Mouse (Mus musculus) common myeloid progenitor, adult 5-6 weeks (primary cell): Measurements from ENCODE around the gene Nudt8. TPM values are rescaled to one million over a fixed set of nuclear protein-coding genes. Genes with fewer than 3 reads are reported as not detected.
"Not testable (repeated sequence)": the region's sequence is repeated elsewhere in the genome, so short reads cannot be mapped to it uniquely, and the experiment has no call there.

Source experiments
- ATAC-seq: replicated peaks from 2 replicates; pipeline ENCODE4 v1.8.0; 2016; ENCODE audit warnings: low read depth, mild to moderate bottlenecking, moderate TSS enrichment, inconsistent platforms; ENCODE audit not compliant: poor library complexity, severe bottlenecking
- total RNA-seq: library from RNA; stranded (forward); fragments of 200-1000, 187-1606 nt; gene quantifications from 2 replicates; pipeline ENCODE4 v1.2.3, GENCODE M21; 2017

Nudt8 gene
- total RNA-seq, 1 experiment from 2014 or later = 7.9 TPM

DNA sequence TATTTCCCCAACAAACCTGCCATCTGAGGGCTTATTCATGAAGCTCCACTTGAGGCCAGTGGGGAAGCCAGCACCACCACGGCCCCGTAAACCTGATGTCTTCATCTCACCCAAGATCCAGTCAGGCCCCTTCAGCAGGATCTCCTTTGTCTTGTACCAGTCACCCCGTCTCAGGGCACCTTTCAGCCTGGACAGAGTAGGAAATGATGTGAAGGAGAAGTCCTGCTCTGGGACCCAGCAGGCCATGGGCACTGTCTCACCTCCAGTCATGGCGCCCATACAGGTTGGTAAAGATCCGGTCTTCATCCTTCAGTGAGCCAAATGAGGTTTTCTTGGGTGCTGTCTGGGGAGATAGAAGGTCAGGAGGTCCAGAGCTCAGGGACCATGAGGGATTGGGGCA, 10.7 kb downstream of the Nudt8 start:
- ATAC-seq = no peak

DNA sequence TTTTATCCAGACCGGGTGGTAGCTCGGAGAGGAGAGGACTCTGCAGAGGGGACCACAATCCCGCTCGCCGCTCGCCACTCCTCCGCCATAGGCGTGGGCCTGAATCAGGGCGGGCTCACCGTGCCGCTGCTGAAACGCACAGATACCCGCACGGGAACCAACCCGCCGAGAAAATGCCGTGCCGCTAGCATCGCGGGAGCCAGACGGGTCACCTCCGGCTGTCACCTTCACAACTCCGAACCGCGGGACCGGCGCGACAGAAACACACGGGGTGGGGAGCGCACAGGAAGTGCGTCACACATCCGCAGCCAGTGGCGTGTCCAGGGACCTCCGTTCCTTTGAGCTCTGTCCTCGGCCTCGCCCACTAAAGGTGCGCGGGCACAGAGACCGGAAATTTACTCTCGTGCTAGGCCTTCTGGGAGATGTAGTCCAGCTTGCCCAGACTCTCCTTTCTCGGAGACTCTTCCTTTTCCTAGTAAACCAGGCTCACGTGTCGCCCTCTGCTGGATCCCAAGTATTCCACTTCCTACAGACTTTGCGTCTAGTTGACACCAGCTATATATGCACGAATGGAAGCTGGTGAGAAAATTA, 12.1 kb downstream of the Nudt8 start, which contains the start of gene Ndufv1:
Ndufv1 (minus strand) TSS at position 375 of the 591 bp plus-strand sequence.
- peak; percentile 98 for ATAC-seq

GRCm38 (mm10) chr19:4013066-4013465, 12.7 kb downstream of the Nudt8 start:
- peak; percentile 9; the same call in 1 of the 2 replicates for ATAC-seq

DNA sequence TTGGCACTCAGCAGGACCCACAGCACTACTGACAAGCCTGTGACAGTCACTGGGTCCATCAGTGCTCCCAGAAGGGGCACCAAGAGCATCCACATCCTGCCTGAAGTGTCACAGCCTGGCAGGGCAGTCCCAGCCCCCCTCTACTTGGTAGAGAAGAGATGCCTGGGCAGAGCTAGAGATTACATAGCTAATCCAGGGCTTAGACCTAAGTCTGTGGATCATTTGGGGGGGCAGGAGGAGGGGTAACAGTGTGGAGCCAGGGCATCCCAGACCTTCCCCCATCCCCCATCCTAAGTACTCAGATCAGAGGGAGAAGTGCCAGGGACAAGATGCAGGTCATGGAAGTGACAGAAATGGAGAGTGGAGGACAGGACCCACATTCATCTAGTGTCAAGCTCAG, 14.4 kb downstream of the Nudt8 start:
- no peak for ATAC-seq

GRCm38 (mm10) chr19:4015635-4016034, 15.3 kb downstream of the Nudt8 start:
- ATAC-seq = no peak

DNA sequence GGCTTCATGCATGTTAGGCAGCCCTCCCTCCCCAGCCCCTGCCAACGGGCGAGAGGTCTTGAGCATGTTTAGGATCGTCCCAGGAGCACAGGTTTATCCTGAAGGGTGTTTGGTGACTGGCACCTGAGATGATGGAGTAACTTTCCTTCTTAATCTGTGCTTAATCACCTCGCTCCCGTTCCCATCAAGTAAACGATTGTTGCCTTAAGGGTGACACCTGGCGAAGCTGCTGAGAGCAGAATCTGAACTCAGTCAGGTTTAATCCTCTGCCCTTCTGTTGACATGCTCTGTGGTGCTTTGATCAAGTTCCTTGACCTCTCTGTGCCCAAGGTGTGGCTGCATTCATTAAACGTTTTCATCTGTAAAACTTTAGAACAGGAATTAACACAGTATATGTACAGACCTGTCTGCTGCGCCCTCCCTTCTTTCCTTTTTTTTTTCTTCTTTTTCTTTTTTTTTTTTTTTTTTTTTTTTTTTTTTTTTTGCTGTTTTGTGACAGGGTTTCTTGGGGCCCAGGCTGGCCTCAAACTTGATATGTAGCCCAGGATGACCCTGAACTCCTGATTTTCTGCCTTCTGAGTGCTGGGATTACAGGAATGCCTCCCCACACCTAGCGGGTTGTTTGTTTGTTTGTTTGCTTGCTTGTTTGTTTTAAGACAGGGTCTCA, 17.7 kb downstream of the Nudt8 start:
- no peak for ATAC-seq

- ATAC-seq = peak; percentile 96
These were observed 18.6 kb downstream of the Nudt8 start for GRCm38 (mm10) chr19:4018743-4019583.

DNA sequence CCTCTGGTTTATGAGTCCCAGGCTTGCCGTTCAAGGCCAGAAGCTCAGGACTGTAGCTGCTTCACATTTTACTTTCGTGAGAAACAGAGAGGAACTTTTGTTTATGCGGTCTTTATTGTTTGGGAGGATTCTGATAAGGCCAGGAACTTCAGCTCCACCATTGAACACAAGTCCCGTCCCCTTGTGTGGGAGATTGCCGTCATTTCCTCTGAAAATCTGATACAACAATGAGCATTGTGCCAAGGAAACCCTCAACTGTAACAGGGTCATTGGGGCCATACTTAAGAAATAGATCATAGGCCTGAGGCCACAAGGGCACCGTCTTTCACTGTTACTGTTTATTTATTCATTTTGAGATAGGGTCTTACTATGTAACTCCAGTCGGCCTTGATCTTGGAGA, 22.8 kb downstream of the Nudt8 start:
- no peak for ATAC-seq

DNA sequence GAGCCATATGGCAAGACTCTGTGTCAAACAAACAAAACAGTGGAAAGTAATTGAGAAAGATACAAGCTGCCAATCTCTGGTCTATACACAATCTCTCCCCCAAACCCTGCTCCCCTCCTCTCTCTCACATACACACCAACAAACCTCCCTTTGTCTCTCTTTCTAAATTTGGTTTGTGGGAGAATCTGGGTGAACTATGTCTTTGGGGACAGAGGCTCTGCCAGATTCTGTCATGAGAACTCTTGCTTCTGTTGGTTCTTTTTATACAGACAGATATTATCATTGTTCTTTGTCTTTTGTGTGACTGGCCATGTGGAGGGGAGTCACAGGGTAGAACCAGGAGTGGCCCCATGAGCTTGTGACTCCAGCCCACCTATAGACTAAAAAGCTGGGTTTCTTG, 27.2 kb downstream of the Nudt8 start:
- ATAC-seq = no peak

GRCm38 (mm10) chr19:4032668-4033067, 32.3 kb downstream of the Nudt8 start:
- ATAC-seq = no peak

DNA sequence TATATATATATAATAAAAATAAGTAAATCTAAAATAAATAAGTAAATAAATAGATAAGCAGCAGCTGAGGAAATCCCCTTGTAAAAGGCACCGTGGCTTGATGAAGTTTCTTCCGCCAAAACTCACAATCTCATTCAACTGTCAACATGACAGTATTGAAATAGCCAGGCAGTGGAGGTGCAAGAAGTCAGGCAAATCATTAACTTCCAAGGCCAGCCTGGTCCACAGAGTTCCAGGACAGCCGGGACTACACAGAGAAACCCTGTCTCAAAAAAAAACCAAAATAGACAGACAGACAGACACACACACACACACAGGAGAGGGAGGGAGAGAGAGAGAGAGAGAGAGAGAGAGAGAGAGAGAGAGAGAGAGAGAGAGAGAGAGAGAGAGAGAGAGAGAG, 32.9 kb downstream of the Nudt8 start:
- no peak for ATAC-seq

DNA sequence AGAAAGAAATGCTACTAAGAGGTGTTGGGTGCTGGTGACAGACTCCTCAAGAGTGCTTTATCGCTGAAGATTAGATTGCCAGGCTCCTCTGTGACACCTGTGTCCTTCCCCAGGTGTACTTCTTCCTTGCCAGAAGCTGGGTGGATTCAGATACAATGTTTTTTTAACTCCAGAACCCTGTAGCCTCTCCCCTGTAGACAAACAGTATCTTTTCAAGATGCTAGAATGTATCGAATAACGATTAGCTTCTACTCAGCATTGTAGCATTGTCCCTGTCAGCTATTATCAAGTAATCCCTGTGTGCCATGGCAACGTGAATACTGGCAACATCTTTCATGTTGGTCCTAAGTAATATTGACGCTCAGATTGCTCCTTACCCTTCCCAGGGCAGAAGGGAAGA, 33.4 kb downstream of the Nudt8 start:
- ATAC-seq = no peak

- ATAC-seq = no peak
These were observed 36.1 kb downstream of the Nudt8 start for GRCm38 (mm10) chr19:4036327-4037045.

GRCm38 (mm10) chr19:4037154-4037787, 36.9 kb downstream of the Nudt8 start:
- ATAC-seq = not testable (repeated sequence)

DNA sequence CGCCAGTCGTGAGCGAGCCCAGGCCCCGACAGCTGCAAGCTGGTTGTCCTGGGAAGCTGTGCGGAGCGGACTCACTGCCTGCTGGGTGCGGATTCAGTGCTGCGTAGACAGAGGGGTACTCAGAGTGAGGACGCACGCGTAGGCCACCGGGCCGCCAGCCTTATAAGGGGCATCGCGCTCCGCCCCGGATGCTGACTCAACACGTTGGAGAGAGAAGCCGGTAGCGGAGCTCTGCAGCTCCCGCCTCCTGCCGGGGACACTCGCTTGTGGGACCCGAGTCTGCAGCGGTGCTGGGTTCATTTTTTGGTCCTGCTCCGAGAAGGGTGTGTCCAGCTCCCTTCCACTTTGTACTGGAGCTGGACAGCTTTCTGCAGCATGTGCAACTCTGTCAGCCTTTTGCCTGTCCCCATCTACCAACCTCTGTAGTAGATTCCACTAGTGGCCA, 37.4 kb downstream of the Nudt8 start, which contains the start of gene Gstp1:
Gstp1 (minus strand) TSS at position 198 of the 445 bp plus-strand sequence.
- ATAC-seq = peak; percentile 97

DNA sequence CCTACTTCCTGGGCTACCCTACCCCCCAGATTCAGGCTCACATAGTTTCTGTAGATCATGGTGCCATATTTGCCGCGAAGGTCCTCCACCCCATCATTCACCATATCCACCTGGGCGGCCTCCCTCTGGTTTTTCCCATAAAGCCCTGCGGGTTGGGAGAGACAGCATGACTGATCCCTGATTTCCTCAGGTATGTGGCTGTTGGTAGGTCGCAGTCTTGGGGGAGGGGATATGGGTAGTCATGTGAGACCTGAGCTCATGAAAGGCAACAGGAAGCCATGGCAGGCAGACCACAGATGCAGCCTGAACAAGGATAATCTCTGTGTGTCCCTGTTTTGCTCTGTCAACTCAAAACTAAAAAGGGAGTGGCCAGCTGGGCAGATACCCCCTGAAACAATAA, 40.6 kb downstream of the Nudt8 start:
- ATAC-seq = not testable (repeated sequence)

DNA sequence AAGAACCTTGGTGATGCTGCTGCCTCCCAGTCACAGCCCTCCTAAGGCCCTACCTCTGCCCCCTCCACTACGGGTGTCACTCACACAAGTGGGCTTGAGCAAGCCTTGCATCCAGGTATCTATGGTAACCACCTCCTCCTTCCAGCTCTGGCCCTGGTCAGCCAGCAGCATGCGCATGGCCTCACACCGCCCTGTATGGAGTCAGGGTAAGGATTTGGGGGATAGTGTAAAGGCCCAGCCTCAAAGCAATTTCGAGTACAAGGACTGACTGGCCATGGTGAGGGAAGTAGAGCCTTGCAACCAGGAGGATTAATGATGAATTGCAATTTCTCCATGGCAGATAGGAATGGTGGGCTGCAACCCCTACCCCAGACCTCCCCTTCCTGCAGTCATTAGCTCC, 41.1 kb downstream of the Nudt8 start:
- not testable (repeated sequence) for ATAC-seq

GRCm38 (mm10) chr19:4042124-4042523, 41.7 kb downstream of the Nudt8 start:
- no peak for ATAC-seq

GRCm38 (mm10) chr19:4044109-4044508, 43.7 kb downstream of the Nudt8 start:
- not testable (repeated sequence) for ATAC-seq
